Mouse (Mus musculus) hindbrain, embryonic 13.5 days (tissue): ENCODE results near the gene Gjb3. TPM values are rescaled to one million over a fixed set of nuclear protein-coding genes. Genes with fewer than 3 reads are reported as not detected.

ENCODE experiments used
- ATAC-seq: fragments of 200-750 bp; cut with Nextera tagmentation; 2 replicates; pipeline ENCODE4 v1.8.0; 2017; ENCODE audit warnings: moderate TSS enrichment; ENCODE audit not compliant: low FRiP score
- H3K27ac ChIP-seq: fragments of 300-500 bp; sonication (generic); 2 replicates; pipeline ENCODE4 v1.5.1; 2015; ENCODE audit warnings: inconsistent platforms, mild to moderate bottlenecking, moderate library complexity
- H3K27me3 ChIP-seq: fragments of 300-500 bp; sonication (generic); 2 replicates; pipeline ENCODE4 v1.6.1; 2015; ENCODE audit warnings: mild to moderate bottlenecking, inconsistent platforms
- H3K36me3 ChIP-seq: fragments of 300-500 bp; sonication (generic); 2 replicates; pipeline ENCODE4 v1.6.1; 2015; ENCODE audit warnings: mild to moderate bottlenecking, inconsistent platforms
- H3K4me1 ChIP-seq: fragments of 300-500 bp; sonication (generic); replicated peaks from 2 replicates; pipeline ENCODE4 v1.6.1; 2015; ENCODE audit warnings: inconsistent platforms
- H3K4me2 ChIP-seq: fragments of 300-500 bp; sonication (generic); 2 replicates; pipeline ENCODE4 v1.6.1; 2015; ENCODE audit warnings: inconsistent platforms, mild to moderate bottlenecking, moderate library complexity
- H3K4me3 ChIP-seq: fragments of 300-500 bp; sonication (generic); 2 replicates; pipeline ENCODE4 v1.5.1; 2015; ENCODE audit warnings: mild to moderate bottlenecking, inconsistent platforms
- H3K9ac ChIP-seq: fragments of 300-500 bp; sonication (generic); 2 replicates; pipeline ENCODE4 v1.6.1; 2015; ENCODE audit warnings: mild to moderate bottlenecking, inconsistent platforms
- H3K9me3 ChIP-seq: fragments of 300-500 bp; sonication (generic); 2 replicates; pipeline ENCODE4 v1.6.1; 2016; ENCODE audit warnings: inconsistent platforms
- WGBS: fragments of 180-500 bp; shearing (Covaris S2); methylation state at CpG from one replicate; pipeline ENCODE4 v1.1.7; 2015; 5-methylcytosine and 5-hydroxymethylcytosine counted together
- polyA plus RNA-seq: library from polyadenylated mRNA; unstranded; fragments of >200 nt; fragmentation: Nextera tagmentation; extraction: Ambion mirVana; gene quantifications from 2 replicates; pipeline ENCODE4 v1.2.1, GENCODE M21; 2015

Gjb3 gene
- 0.30 and 0.54 TPM in 2 replicates for polyA plus RNA-seq

DNA sequence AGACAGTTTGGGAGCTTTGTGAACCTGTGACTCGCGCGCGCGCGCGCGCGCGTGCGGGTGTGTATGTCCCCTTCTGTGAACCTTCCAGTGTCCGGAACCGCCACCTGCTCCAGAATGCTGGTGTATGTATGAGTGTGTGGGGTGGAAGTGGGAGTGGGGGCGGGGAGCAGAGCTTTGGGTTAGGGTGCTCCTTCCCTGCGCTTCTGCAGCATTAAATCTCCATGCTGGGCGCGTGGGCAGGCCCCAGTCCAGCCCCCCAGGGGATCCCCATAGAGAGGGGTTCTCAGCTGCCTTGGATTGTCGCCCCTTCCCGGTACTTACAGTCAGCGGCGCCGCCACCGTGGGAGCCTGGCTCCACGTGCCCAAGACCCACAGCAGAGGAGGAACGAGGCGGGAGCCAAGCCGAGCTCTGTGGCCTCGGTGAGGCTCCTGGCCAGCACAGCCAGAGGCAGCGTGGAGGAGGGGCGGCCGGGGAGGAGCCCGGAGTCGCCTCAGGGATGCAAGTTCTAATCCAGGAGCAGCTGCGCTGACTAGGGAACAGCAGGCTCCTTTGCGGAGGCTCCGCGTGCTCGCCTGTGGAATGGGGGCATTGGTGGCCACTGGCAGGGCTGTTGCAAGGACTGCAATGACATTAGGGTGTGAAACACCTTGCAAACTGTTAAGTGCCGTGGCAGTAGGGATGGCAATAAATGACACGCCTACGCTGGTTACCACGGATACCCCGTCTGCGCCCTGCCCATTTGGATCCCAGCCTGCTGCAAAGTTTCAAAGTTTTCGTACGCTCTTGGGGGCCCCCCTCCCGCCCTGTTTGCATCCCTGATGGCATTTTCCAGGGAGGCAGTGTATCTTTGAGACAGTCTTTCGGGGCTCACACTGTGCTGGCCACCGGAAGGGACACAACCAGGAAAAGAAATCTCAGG lies at the start of gene Gjb3:
Gene Gjb3, minus strand, starts transcription at position 664 of the 920 bp plus-strand sequence.
- H3K9me3 ChIP-seq: no peaks in the 10 kb centered on the region
- peak; percentile 57; the same call in 1 of the 2 replicates for ATAC-seq
- peak within 1 kb of the TSS; percentile 60; the same call in 1 of the 2 replicates for H3K9ac ChIP-seq
- H3K4me3 ChIP-seq: peak within 1 kb of the TSS; percentile 27
- no peaks in the 10 kb centered on the region for H3K36me3 ChIP-seq
- H3K27ac ChIP-seq: no peak within 1 kb of the TSS
- peak within 1 kb of the TSS; percentile 52 for H3K4me2 ChIP-seq
- 2% methylated on average over 49 of the region's 49 CpGs for WGBS
- peaks cover 35% of the 10 kb centered on the region for H3K4me1 ChIP-seq
- peaks cover 77% of the 10 kb centered on the region for H3K27me3 ChIP-seq

GRCm38 (mm10) chr4:127377344-127377743 lies 46.7 kb upstream of the Gjb3 start:
- 30% methylated on average over 4 of the region's 4 CpGs for WGBS
- peaks cover 10% of the 10 kb centered on the region; the same call in 1 of the 2 replicates for H3K27me3 ChIP-seq
- H3K4me2 ChIP-seq: no peak overlapping the region
- no peak overlapping the region for H3K4me3 ChIP-seq
- H3K9me3 ChIP-seq: no peaks in the 10 kb centered on the region
- no peak overlapping the region for H3K9ac ChIP-seq
- ATAC-seq: no peak
- no peak overlapping the region for H3K27ac ChIP-seq
- no peaks in the 10 kb centered on the region for H3K36me3 ChIP-seq
- peaks cover 13% of the 10 kb centered on the region for H3K4me1 ChIP-seq

GRCm38 (mm10) chr4:127375541-127376177 lies 45.0 kb upstream of the Gjb3 start:
- Histone ChIP-seq H3K4me1 (peaks cover 13% of the 10 kb centered on the region), H3K9me3 (no peaks in the 10 kb centered on the region), H3K27me3 (peaks cover 12% of the 10 kb centered on the region; the same call in 1 of the 2 replicates), H3K36me3 (no peaks in the 10 kb centered on the region), H3K4me2 (peak overlapping the region; percentile 25; the same call in 1 of the 2 replicates), H3K4me3 (no peak overlapping the region), H3K27ac (no peak overlapping the region), H3K9ac (no peak overlapping the region)
- ATAC-seq: peak; percentile 85
- 46% methylated on average over 17 of the region's 17 CpGs for WGBS

- 81% methylated on average over 4 of the region's 4 CpGs for WGBS
Observed at GRCm38 (mm10) chr4:127374645-127375044, 44.0 kb upstream of the Gjb3 start.

DNA sequence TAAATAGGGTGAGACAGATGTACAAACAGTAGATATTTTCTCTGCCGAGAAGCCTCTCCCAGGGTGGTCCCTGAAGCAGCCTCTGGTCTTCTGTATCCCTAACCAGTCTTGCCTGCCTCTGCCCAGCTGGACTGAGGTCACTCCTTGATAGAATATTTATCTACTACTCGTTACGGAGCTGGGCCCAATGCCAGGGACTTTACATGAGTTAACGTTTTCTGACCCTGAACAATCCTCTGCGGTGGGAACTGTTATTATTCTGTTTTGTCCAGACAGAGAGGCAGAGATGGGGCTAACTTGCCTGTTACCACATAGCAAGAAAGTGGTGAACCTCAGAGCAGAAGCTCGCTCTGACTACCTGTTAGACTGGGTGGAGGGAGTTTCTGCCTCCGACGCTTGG lies 42.8 kb upstream of the Gjb3 start:
- H3K4me2 ChIP-seq: no peak overlapping the region
- 53% methylated on average over 8 of the region's 8 CpGs for WGBS
- H3K27ac ChIP-seq: no peak overlapping the region
- H3K9me3 ChIP-seq: no peaks in the 10 kb centered on the region
- peaks cover 19% of the 10 kb centered on the region; the same call in 1 of the 2 replicates for H3K27me3 ChIP-seq
- peaks cover 20% of the 10 kb centered on the region for H3K4me1 ChIP-seq
- no peaks in the 10 kb centered on the region for H3K36me3 ChIP-seq
- no peak overlapping the region for H3K4me3 ChIP-seq
- no peak for ATAC-seq
- H3K9ac ChIP-seq: no peak overlapping the region

More at GRCm38 (mm10) chr4:127374645-127375044, 44.0 kb upstream of the Gjb3 start:
- no peak overlapping the region for H3K4me2 ChIP-seq
- no peak overlapping the region for H3K9ac ChIP-seq
- peaks cover 13% of the 10 kb centered on the region for H3K4me1 ChIP-seq
- no peak overlapping the region for H3K4me3 ChIP-seq
- H3K36me3 ChIP-seq: no peaks in the 10 kb centered on the region
- no peak overlapping the region for H3K27ac ChIP-seq
- peaks cover 12% of the 10 kb centered on the region; the same call in 1 of the 2 replicates for H3K27me3 ChIP-seq
- no peak for ATAC-seq
- no peaks in the 10 kb centered on the region for H3K9me3 ChIP-seq

DNA sequence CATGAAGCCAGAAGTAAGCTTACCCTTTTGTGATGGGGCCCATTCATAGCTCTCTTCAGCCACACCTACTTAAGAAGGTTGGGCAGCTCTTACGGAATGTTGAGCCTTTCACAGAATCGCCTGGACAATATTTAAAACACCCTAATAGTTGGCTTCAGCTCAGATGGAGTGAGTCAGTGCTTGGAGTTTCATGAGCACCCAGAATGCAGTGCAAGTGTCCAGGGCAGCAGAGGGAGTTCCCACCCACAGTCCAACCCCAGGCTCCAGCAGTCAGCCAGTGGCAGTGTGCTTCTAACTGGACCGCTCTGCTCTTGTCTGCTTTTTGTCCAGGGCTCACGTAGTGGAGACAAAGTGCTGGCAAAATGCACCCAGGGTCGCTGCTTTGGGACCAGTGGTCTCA lies 40.9 kb upstream of the Gjb3 start:
- no peak overlapping the region for H3K4me3 ChIP-seq
- no peak overlapping the region for H3K4me2 ChIP-seq
- H3K9ac ChIP-seq: no peak overlapping the region
- H3K9me3 ChIP-seq: no peaks in the 10 kb centered on the region
- no peaks in the 10 kb centered on the region for H3K36me3 ChIP-seq
- 80% methylated on average over 5 of the region's 5 CpGs for WGBS
- no peak for ATAC-seq
- H3K27ac ChIP-seq: no peak overlapping the region
- peaks cover 22% of the 10 kb centered on the region for H3K4me1 ChIP-seq
- peaks cover 19% of the 10 kb centered on the region; the same call in 1 of the 2 replicates for H3K27me3 ChIP-seq

- H3K4me3 ChIP-seq: no peak overlapping the region
- H3K9ac ChIP-seq: no peak overlapping the region
- H3K27ac ChIP-seq: no peak overlapping the region
- no peaks in the 10 kb centered on the region for H3K9me3 ChIP-seq
- H3K36me3 ChIP-seq: no peaks in the 10 kb centered on the region
- no peak overlapping the region for H3K4me2 ChIP-seq
- 47% methylated on average over 2 of the region's 2 CpGs for WGBS
- no peak for ATAC-seq
- peaks cover 19% of the 10 kb centered on the region; the same call in 1 of the 2 replicates for H3K27me3 ChIP-seq
- H3K4me1 ChIP-seq: peaks cover 18% of the 10 kb centered on the region
Observed at GRCm38 (mm10) chr4:127370447-127370846, 39.8 kb upstream of the Gjb3 start.

DNA sequence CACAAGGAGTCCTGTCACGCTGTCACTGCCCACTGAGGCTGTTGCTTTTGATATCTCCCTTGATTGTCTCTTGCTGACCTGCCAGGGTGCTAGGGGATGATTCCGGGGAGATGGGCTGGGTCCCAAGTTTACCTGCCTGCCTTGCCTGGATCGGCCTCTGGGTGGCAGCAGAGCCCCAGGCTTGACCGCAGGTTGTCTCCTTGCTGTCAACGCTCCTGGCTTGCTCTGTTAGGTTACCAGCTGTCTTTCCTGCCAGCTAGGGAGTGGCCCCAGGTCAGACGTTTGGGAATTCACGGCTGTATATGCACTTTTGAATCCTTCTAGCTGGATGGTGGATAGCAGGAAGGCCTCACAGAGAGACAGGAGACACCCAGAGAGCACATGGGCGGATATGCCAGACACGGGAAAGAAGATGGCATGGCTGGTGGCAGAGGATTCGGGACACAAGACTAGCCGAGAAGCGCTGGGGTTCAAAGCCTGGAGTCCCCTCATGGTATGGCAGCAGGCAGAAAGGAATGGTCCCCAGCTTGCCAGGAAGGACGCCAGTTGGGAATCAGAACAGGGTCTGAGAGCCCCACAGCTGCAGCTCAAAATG lies 37.8 kb upstream of the Gjb3 start:
- H3K27me3 ChIP-seq: peaks cover 19% of the 10 kb centered on the region; the same call in 1 of the 2 replicates
- peak overlapping the region; percentile 25; the same call in 1 of the 2 replicates for H3K9ac ChIP-seq
- H3K4me3 ChIP-seq: no peak overlapping the region
- peak; percentile 59; the same call in 1 of the 2 replicates for ATAC-seq
- peaks cover 22% of the 10 kb centered on the region for H3K4me1 ChIP-seq
- no peaks in the 10 kb centered on the region for H3K9me3 ChIP-seq
- WGBS: 33% methylated on average over 13 of the region's 13 CpGs
- H3K27ac ChIP-seq: no peak overlapping the region
- H3K4me2 ChIP-seq: no peak overlapping the region
- H3K36me3 ChIP-seq: no peaks in the 10 kb centered on the region

GRCm38 (mm10) chr4:127365834-127366233 lies 35.2 kb upstream of the Gjb3 start:
- H3K36me3 ChIP-seq: no peaks in the 10 kb centered on the region
- no peak for ATAC-seq
- H3K4me2 ChIP-seq: no peak overlapping the region
- no peaks in the 10 kb centered on the region for H3K9me3 ChIP-seq
- H3K4me1 ChIP-seq: peaks cover 22% of the 10 kb centered on the region
- no peak overlapping the region for H3K4me3 ChIP-seq
- H3K27me3 ChIP-seq: 0 out of 2 replicates have a peak, but pooled peaks cover 7% of the 10 kb centered on the region
- 0 out of 2 replicates have a peak overlapping the region, but pooled peaks have one; percentile 5 for H3K9ac ChIP-seq
- H3K27ac ChIP-seq: 0 out of 2 replicates have a peak overlapping the region, but pooled peaks have one; percentile 44
- WGBS: 14% methylated on average over 4 of the region's 4 CpGs

DNA sequence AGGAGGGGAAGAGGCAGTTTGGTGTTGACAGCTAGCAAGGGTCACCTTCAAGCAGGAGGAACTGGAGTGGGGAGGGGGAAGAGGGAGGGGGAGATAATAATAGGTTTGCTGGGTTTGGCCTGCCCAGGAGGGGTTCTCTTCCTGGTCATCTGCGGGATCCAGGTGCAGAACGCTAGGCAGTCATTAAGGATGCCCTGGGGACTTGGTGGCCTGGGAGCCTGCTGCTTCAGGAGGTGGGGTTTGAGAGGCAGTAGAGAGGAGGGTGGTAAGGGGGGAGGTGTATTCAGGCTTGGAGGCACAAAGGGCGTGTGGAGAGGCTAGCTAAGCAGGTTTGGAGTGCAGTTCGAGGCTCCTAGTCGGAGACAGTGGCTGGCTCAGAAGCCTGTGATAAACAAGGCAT lies 34.8 kb upstream of the Gjb3 start:
- 0 out of 2 replicates have a peak overlapping the region, but pooled peaks have one; percentile 5 for H3K9ac ChIP-seq
- no peaks in the 10 kb centered on the region for H3K9me3 ChIP-seq
- H3K4me1 ChIP-seq: peaks cover 22% of the 10 kb centered on the region
- 0 out of 2 replicates have a peak, but pooled peaks cover 7% of the 10 kb centered on the region for H3K27me3 ChIP-seq
- 0 out of 2 replicates have a peak overlapping the region, but pooled peaks have one; percentile 44 for H3K27ac ChIP-seq
- 15% methylated on average over 5 of the region's 5 CpGs for WGBS
- no peak for ATAC-seq
- H3K36me3 ChIP-seq: no peaks in the 10 kb centered on the region
- no peak overlapping the region for H3K4me2 ChIP-seq
- H3K4me3 ChIP-seq: no peak overlapping the region

GRCm38 (mm10) chr4:127364431-127364830 lies 33.8 kb upstream of the Gjb3 start:
- peaks cover 25% of the 10 kb centered on the region for H3K4me1 ChIP-seq
- 64% methylated on average over 6 of the region's 6 CpGs for whole genome bisulfite sequencing
- no peak for ATAC-seq

More at GRCm38 (mm10) chr4:127364431-127364830, 33.8 kb upstream of the Gjb3 start:
- Histone ChIP-seq H3K9me3 (no peaks in the 10 kb centered on the region), H3K27ac (no peak overlapping the region), H3K27me3 (0 out of 2 replicates have a peak, but pooled peaks cover 9% of the 10 kb centered on the region), H3K9ac (no peak overlapping the region), H3K4me3 (no peak overlapping the region), H3K4me2 (no peak overlapping the region), H3K36me3 (no peaks in the 10 kb centered on the region)
